Mouse (Mus musculus) C2C12 (cell line): Measurements from ENCODE around the gene Arhgef3. TPM values are rescaled to one million over a fixed set of nuclear protein-coding genes. Genes with fewer than 3 reads are reported as not detected.

Experiments
- H3K27me3 ChIP-seq: one replicate; pipeline ENCODE4 v1.6.1; 2011; ENCODE audit not compliant: control insufficient read depth, insufficient read depth, insufficient read length
- H3K36me3 ChIP-seq: one replicate; pipeline ENCODE4 v1.6.1; 2011; ENCODE audit not compliant: control insufficient read depth, insufficient read depth
- H3K4me3 ChIP-seq: one replicate; pipeline ENCODE4 v1.5.1; 2011; ENCODE audit warnings: mild to moderate bottlenecking, control low read depth; ENCODE audit not compliant: poor library complexity, insufficient read depth, severe bottlenecking
- H3K79me2 ChIP-seq: one replicate; pipeline ENCODE4 v1.6.1; 2011; ENCODE audit not compliant: control insufficient read depth, insufficient read depth
- H3K79me3 ChIP-seq: one replicate; pipeline ENCODE4 v1.6.1; 2011; ENCODE audit warnings: low read depth, control low read depth
- H3ac ChIP-seq: one replicate; pipeline ENCODE3; 2011; ENCODE audit warnings: low read depth; ENCODE audit not compliant: control insufficient read depth, insufficient read length
- CEBPB ChIP-seq: IDR thresholded peaks from one replicate; pipeline ENCODE4 v1.6.1; 2011; ENCODE audit warnings: low read depth, mild to moderate bottlenecking, control low read depth, moderate library complexity
- CTCF ChIP-seq: IDR thresholded peaks from one replicate; pipeline ENCODE4 v1.5.1; 2011; ENCODE audit not compliant: control insufficient read depth, insufficient read depth, insufficient read length
- FOSL1 ChIP-seq: IDR thresholded peaks from one replicate; pipeline ENCODE4 v1.8.0; 2011; ENCODE audit warnings: mild to moderate bottlenecking, low read length; ENCODE audit not compliant: poor library complexity, insufficient read depth, severe bottlenecking
- MAX ChIP-seq: IDR thresholded peaks from one replicate; pipeline ENCODE4 v1.6.1; 2011; ENCODE audit warnings: mild to moderate bottlenecking, control low read depth
- MYOD1 ChIP-seq: IDR thresholded peaks from one replicate; pipeline ENCODE4 v1.6.1; 2011; ENCODE audit warnings: low read depth; ENCODE audit not compliant: control insufficient read depth, insufficient read length
- MYOG ChIP-seq: IDR thresholded peaks from one replicate; pipeline ENCODE4 v1.6.1; 2011; ENCODE audit not compliant: control insufficient read depth, insufficient read length; ENCODE audit errors: extremely low read depth
- USF1 ChIP-seq: IDR thresholded peaks from one replicate; pipeline ENCODE4 v1.6.1; 2011; ENCODE audit warnings: low read depth, mild to moderate bottlenecking, control low read depth, moderate library complexity
- long read RNA-seq, 2 experiments: library from polyadenylated mRNA; unstranded; transcript quantifications; one replicate each; pipeline ENCODE4 v2.0.0; 2019 to 2020
- polyA plus RNA-seq: library from polyadenylated mRNA; unstranded; fragments of >200 nt; fragmentation: generic; extraction: Trizol; gene quantifications from one replicate; pipeline ENCODE4 v1.2.1, GENCODE M21; 2012; ENCODE audit warnings: missing spikeins

The Arhgef3 gene
- polyA plus RNA-seq, result 1.1 TPM
- long read RNA-seq, experiment 1, partial matches to known transcripts, result 0 of 3 reads
- long read RNA-seq, experiment 1, other reads (novel, unspliced or antisense), result 3 of 3 reads
- long read RNA-seq, experiment 2, partial matches to known transcripts, result 2 of 11 reads
- long read RNA-seq, experiment 2, other reads (novel, unspliced or antisense), result 9 of 11 reads

- no peaks in the 10 kb centered on the region for H3K79me3 ChIP-seq
- peak within 1 kb of the TSS; percentile 48 for H3ac ChIP-seq
- H3K36me3 ChIP-seq, result no peaks in the 10 kb centered on the region
- TF ChIP-seq CTCF (no peak), MAX (no peak), USF1 (no peak), FOSL1 (no peak), CEBPB (no peak), MYOD1 (no peak), MYOG (no peak)
- no peaks in the 10 kb centered on the region for H3K27me3 ChIP-seq
- H3K4me3 ChIP-seq, result peak within 1 kb of the TSS; percentile 29
- no peaks in the 10 kb centered on the region for H3K79me2 ChIP-seq
These were observed at the start of gene Arhgef3 for GRCm38 (mm10) chr14:27114362-27115274. Arhgef3 (plus strand) TSS chr14:27114899.

DNA sequence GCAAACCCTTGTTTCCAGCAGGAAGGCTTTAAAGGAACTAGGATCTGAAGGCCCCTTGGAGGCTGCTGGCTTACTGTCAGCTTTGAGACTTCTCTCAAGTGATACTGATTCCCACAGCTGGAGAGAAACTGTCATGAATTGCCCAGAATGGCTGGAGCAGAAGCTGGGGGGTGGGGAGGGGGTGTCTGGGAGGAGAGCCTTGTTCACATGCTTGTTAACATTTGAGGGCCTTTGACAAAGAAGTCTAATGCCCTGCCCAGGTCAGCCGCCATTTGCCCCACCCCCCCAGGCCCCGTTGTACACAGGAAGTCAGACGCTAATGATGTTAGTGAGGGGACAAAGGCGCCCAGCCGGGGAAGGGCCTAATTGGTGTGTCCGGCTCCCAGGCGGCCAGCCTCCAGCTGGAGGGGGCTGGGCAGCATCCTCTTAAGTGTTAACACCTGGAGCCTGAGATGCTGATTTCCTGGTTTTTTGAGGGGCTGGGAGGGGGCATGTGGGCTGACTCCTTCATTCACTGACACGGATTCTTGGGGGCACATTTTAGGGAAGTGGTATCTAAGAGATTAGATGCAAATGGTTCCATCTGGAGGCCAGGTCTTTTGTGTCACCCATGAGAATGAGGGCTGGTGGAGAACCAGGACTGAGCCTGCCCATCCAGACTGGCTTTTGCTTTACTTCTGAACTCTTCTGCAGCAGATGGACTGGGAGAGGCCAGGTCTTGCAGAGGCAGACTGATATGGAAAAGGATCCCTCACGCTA lies 48.3 kb upstream of the Arhgef3 start:
- H3K27me3 ChIP-seq, result no peaks in the 10 kb centered on the region
- no peaks in the 10 kb centered on the region for H3K79me2 ChIP-seq
- H3K79me3 ChIP-seq, result no peaks in the 10 kb centered on the region
- no peaks in the 10 kb centered on the region for H3K36me3 ChIP-seq
- no peak overlapping the region for H3K4me3 ChIP-seq
- no peak for TF ChIP-seq USF1
- no peak for TF ChIP-seq CEBPB
- TF ChIP-seq MAX, result no peak
- H3ac ChIP-seq, result no peak overlapping the region

DNA sequence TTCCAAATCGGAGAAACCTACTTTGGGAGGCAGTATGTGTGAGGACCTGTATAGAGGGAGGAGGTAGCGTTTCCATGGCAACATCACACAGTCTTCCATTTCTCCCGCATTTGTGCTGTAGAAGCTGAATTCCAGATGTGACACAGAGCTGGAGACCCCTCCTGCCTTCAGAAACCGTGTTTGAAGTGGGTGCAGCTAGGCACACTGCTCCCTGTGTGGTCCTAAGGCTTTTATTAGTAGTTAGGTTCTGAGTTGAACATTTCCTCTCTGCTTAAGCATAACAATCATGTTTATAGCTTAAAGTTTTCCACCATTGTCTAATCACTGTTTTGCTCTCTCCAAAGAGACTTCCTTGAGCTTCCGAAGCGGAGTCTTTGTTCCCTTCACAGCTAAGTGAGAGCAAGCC lies 46.8 kb upstream of the Arhgef3 start:
- H3K36me3 ChIP-seq, result no peaks in the 10 kb centered on the region
- H3K79me3 ChIP-seq, result no peaks in the 10 kb centered on the region
- TF ChIP-seq MYOD1 (no peak), CTCF (no peak), MYOG (no peak), CEBPB (no peak), USF1 (no peak), MAX (no peak), FOSL1 (no peak)
- H3K27me3 ChIP-seq, result no peaks in the 10 kb centered on the region
- H3ac ChIP-seq, result no peak overlapping the region
- no peak overlapping the region for H3K4me3 ChIP-seq
- no peaks in the 10 kb centered on the region for H3K79me2 ChIP-seq

GRCm38 (mm10) chr14:27069434-27070097 lies 45.1 kb upstream of the Arhgef3 start:
- no peak overlapping the region for H3K4me3 ChIP-seq
- TF ChIP-seq MAX (no peak), CTCF (no peak), CEBPB (no peak), FOSL1 (no peak), USF1 (no peak), MYOD1 (no peak), MYOG (no peak)
- no peak overlapping the region for H3ac ChIP-seq
- no peaks in the 10 kb centered on the region for H3K79me2 ChIP-seq
- H3K79me3 ChIP-seq, result no peaks in the 10 kb centered on the region
- H3K36me3 ChIP-seq, result no peaks in the 10 kb centered on the region
- H3K27me3 ChIP-seq, result no peaks in the 10 kb centered on the region

GRCm38 (mm10) chr14:27070128-27070527 lies 44.6 kb upstream of the Arhgef3 start:
- no peaks in the 10 kb centered on the region for H3K79me2 ChIP-seq
- no peaks in the 10 kb centered on the region for H3K36me3 ChIP-seq
- H3K79me3 ChIP-seq, result no peaks in the 10 kb centered on the region
- H3K4me3 ChIP-seq, result no peak overlapping the region
- no peaks in the 10 kb centered on the region for H3K27me3 ChIP-seq
- no peak for TF ChIP-seq MAX
- no peak for TF ChIP-seq MYOG
- TF ChIP-seq CEBPB, result no peak
- no peak for TF ChIP-seq USF1
- no peak for TF ChIP-seq FOSL1
- TF ChIP-seq CTCF, result no peak
- TF ChIP-seq MYOD1, result no peak
- no peak overlapping the region for H3ac ChIP-seq
